Mouse (Mus musculus) limb, embryonic 12.5 days (tissue): ENCODE results near the gene Cdsn. TPM values are rescaled to one million over a fixed set of nuclear protein-coding genes. Genes with fewer than 3 reads are reported as not detected.

Experiments
- ATAC-seq: fragments of 200-750 bp; cut with Nextera tagmentation; 2 replicates; pipeline ENCODE4 v1.8.0; 2017; ENCODE audit warnings: low read depth, moderate TSS enrichment; ENCODE audit not compliant: insufficient number of reproducible peaks, insufficient read depth, low FRiP score, low TSS enrichment
- H3K27ac ChIP-seq: fragments of 300-500 bp; sonication (generic); 2 replicates; pipeline ENCODE4 v1.5.1; 2016; ENCODE audit warnings: mild to moderate bottlenecking, moderate library complexity
- H3K27me3 ChIP-seq: fragments of 300-500 bp; sonication (generic); 2 replicates; pipeline ENCODE4 v1.6.1; 2016; ENCODE audit warnings: mild to moderate bottlenecking, moderate library complexity
- H3K36me3 ChIP-seq: fragments of 300-500 bp; sonication (generic); 2 replicates; pipeline ENCODE4 v1.6.1; 2016; ENCODE audit warnings: mild to moderate bottlenecking, moderate library complexity
- H3K4me1 ChIP-seq: fragments of 300-500 bp; sonication (generic); replicated peaks from 2 replicates; pipeline ENCODE4 v1.6.1; 2016
- H3K4me2 ChIP-seq: fragments of 300-500 bp; sonication (generic); 2 replicates; pipeline ENCODE4 v1.6.1; 2016; ENCODE audit warnings: mild to moderate bottlenecking, moderate library complexity
- H3K4me3 ChIP-seq: fragments of 300-500 bp; sonication (generic); replicated peaks from 2 replicates; pipeline ENCODE4 v1.5.1; 2016; ENCODE audit warnings: mild to moderate bottlenecking
- H3K9ac ChIP-seq: fragments of 300-500 bp; sonication (generic); replicated peaks from 2 replicates; pipeline ENCODE4 v1.6.1; 2016; ENCODE audit warnings: mild to moderate bottlenecking, moderate library complexity
- H3K9me3 ChIP-seq: fragments of 300-500 bp; sonication (generic); 2 replicates; pipeline ENCODE4 v1.6.1; 2016; ENCODE audit warnings: mild to moderate bottlenecking, moderate library complexity
- WGBS: fragments of 180-500 bp; shearing (Covaris S2); methylation state at CpG from one replicate; pipeline ENCODE4 v1.1.7; 2016; 5-methylcytosine and 5-hydroxymethylcytosine counted together
- polyA plus RNA-seq: library from polyadenylated mRNA; unstranded; fragments of >200 nt; fragmentation: Nextera tagmentation; extraction: Ambion mirVana; gene quantifications from 2 replicates; pipeline ENCODE4 v1.2.1, GENCODE M21; 2016

Gene Cdsn
- polyA plus RNA-seq, 1 experiment from 2014 or later = not detected

DNA sequence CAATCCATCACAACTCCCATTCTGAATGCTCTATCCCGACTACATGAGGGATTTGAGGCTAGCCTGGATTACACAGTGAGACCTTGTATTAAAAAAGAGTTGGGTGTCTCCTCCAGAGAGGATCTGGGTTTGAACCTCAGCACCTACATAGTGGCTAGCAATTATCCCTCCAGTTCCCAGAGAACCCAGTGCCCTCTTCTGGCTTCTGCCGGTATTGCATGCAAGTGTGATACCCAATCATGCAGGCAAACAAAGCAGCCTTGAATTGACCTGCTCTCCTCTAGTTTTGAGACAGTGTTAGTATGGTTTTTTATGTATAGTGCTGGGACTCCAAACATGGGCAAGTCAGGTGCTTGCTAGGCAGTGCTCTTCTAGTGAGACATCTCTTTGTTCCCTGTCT lies 38.0 kb upstream of the Cdsn start:
- H3K9ac ChIP-seq = no peak overlapping the region
- no peak overlapping the region for H3K4me3 ChIP-seq
- peaks cover 42% of the 10 kb centered on the region for H3K4me1 ChIP-seq
- peaks cover 6% of the 10 kb centered on the region for H3K27me3 ChIP-seq
- H3K9me3 ChIP-seq = no peaks in the 10 kb centered on the region
- no peak overlapping the region for H3K27ac ChIP-seq
- H3K4me2 ChIP-seq = peak overlapping the region; percentile 69
- H3K36me3 ChIP-seq = peaks cover 26% of the 10 kb centered on the region
- WGBS = 15% methylated on average over 2 of the region's 2 CpGs
- ATAC-seq = no peak

GRCm38 (mm10) chr17:35514756-35515155 lies 37.2 kb upstream of the Cdsn start:
- ATAC-seq = no peak
- WGBS = 40% methylated on average over 6 of the region's 6 CpGs
- H3K9ac ChIP-seq = peak overlapping the region; percentile 51
- H3K27ac ChIP-seq = no peak overlapping the region
- no peaks in the 10 kb centered on the region for H3K27me3 ChIP-seq
- H3K4me1 ChIP-seq = peaks cover 35% of the 10 kb centered on the region
- peaks cover 27% of the 10 kb centered on the region for H3K36me3 ChIP-seq
- H3K9me3 ChIP-seq = no peaks in the 10 kb centered on the region
- H3K4me3 ChIP-seq = peak overlapping the region; percentile 51
- peak overlapping the region; percentile 69 for H3K4me2 ChIP-seq

GRCm38 (mm10) chr17:35515911-35516640 lies 35.9 kb upstream of the Cdsn start:
- Histone ChIP-seq H3K4me2 (peak overlapping the region; percentile 69), H3K4me3 (peak overlapping the region; percentile 51), H3K9me3 (no peaks in the 10 kb centered on the region), H3K36me3 (peaks cover 39% of the 10 kb centered on the region), H3K4me1 (peaks cover 35% of the 10 kb centered on the region), H3K9ac (peak overlapping the region; percentile 63), H3K27me3 (no peaks in the 10 kb centered on the region), H3K27ac (no peak overlapping the region)
- 6% methylated on average over 25 of the region's 25 CpGs for WGBS
- peak; percentile 24; the same call in 1 of the 2 replicates for ATAC-seq

DNA sequence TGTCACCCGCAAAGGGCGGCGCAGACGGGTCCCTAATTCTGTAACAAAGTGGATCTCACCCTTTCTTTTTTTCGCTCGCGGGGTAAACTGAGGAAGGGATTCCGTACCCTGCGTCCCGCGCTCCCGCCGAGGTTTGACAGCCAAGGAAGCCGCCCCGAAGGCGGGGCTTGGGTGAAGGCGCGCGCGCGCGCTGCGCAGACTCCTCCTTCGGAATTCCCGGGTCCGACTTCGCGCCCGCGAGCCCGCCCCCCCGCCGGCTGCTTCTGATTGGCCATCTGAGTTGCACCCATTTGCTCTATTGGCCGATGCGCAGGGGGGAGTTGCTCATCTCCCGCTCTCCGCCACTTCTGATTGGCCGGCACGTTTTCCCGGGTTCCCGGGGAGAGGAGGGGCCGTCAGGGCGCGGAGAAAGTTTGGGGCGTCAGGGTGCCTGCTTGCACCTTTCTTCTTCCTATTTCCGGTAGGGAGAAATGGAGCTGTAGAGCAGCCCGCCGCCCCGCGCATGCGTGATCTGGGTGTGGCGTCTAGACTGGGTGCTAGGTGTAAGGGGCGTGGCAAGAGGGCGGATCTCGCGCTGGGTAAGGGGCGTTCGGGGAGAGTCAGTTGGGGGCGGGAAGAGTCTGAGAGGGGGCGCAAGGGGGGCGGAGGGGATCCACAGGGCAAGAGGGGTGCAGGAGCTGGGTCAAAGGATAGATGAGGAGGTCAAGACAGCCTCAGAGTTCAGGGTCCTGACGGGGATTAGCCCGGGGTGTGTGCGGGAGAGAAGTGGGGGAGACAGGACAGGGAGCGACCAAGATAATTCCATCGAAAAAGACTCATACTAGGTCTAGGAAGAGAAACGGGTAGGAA lies 35.1 kb upstream of the Cdsn start, which contains the start of the genes Tcf19 and Cchcr1:
Gene Tcf19 (minus strand): TSS at position 173 of the 849 bp plus-strand sequence.
Gene Cchcr1 (plus strand): TSS at position 449 of the 849 bp plus-strand sequence.
- Histone ChIP-seq H3K4me1 (peaks cover 35% of the 10 kb centered on the region), H3K36me3 (peaks cover 47% of the 10 kb centered on the region), H3K4me3 (peak within 1 kb of the TSS; percentile 51), H3K9ac (peak within 1 kb of the TSS; percentile 63), H3K27me3 (no peaks in the 10 kb centered on the region), H3K27ac (peak within 1 kb of the TSS; percentile 64), H3K4me2 (peak within 1 kb of the TSS; percentile 69), H3K9me3 (no peaks in the 10 kb centered on the region)
- peak; percentile 89 for ATAC-seq
- under 1% methylated on average over 67 of the region's 67 CpGs for WGBS

- peak overlapping the region; percentile 64; the same call in 1 of the 2 replicates for H3K27ac ChIP-seq
- WGBS = 11% methylated on average over 12 of the region's 12 CpGs
- H3K9ac ChIP-seq = peak overlapping the region; percentile 61
- peaks cover 46% of the 10 kb centered on the region for H3K36me3 ChIP-seq
- peak overlapping the region; percentile 51 for H3K4me3 ChIP-seq
- no peaks in the 10 kb centered on the region for H3K9me3 ChIP-seq
- H3K4me2 ChIP-seq = peak overlapping the region; percentile 69
- peaks cover 35% of the 10 kb centered on the region for H3K4me1 ChIP-seq
- no peaks in the 10 kb centered on the region for H3K27me3 ChIP-seq
- no peak for ATAC-seq
Observed at GRCm38 (mm10) chr17:35517526-35517925, 34.4 kb upstream of the Cdsn start.

DNA sequence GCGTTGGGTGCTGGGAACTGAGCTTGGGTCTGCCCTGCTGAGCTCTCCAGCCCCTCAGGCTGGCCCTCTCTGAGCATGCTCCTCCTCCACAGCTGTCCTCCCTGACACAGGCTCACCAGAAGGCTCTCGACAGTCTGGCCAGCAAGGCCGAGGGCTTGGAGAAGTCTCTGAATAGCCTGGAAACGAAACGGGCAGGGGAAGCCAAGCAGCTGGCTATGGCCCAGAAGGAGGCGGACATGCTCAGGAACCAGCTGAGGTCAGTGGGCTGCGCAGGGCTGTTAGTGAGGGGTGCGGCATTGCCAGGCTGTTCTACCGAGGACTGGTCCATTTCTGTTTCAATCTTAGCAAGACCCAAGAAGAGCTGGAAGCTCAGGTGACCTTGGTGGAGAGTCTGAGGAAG lies 27.6 kb upstream of the Cdsn start:
- H3K9me3 ChIP-seq = no peaks in the 10 kb centered on the region
- peaks cover 86% of the 10 kb centered on the region for H3K36me3 ChIP-seq
- 86% methylated on average over 9 of the region's 9 CpGs for WGBS
- H3K9ac ChIP-seq = no peak overlapping the region
- no peak overlapping the region for H3K27ac ChIP-seq
- no peak for ATAC-seq
- H3K27me3 ChIP-seq = no peaks in the 10 kb centered on the region
- H3K4me3 ChIP-seq = no peak overlapping the region
- H3K4me2 ChIP-seq = no peak overlapping the region
- no peaks in the 10 kb centered on the region for H3K4me1 ChIP-seq

DNA sequence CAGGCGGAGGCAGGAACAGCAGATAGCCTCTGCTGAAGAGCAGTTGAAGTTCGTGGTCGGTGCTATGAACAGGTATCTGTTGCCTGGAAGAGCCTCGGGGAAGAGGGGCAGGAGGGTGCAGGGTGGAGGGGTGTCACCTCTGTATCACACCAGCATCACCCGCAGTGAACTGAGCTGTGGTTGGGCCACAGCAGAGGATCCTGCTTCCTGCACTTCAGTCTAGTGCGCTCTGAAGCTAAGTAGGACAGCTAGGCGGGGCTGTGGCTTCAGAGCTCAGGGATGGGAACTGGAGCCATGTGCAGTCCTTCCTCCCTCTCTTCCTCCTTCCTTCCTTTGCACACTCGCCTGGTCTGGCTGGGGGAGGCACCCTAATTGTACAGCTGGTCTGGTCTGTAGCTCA lies 25.3 kb upstream of the Cdsn start:
- peaks cover 86% of the 10 kb centered on the region for H3K36me3 ChIP-seq
- no peak overlapping the region for H3K9ac ChIP-seq
- ATAC-seq = no peak
- H3K4me1 ChIP-seq = no peaks in the 10 kb centered on the region
- no peak overlapping the region for H3K4me2 ChIP-seq
- H3K27me3 ChIP-seq = no peaks in the 10 kb centered on the region
- no peaks in the 10 kb centered on the region for H3K9me3 ChIP-seq
- WGBS = 79% methylated on average over 8 of the region's 8 CpGs
- H3K27ac ChIP-seq = no peak overlapping the region
- H3K4me3 ChIP-seq = no peak overlapping the region

DNA sequence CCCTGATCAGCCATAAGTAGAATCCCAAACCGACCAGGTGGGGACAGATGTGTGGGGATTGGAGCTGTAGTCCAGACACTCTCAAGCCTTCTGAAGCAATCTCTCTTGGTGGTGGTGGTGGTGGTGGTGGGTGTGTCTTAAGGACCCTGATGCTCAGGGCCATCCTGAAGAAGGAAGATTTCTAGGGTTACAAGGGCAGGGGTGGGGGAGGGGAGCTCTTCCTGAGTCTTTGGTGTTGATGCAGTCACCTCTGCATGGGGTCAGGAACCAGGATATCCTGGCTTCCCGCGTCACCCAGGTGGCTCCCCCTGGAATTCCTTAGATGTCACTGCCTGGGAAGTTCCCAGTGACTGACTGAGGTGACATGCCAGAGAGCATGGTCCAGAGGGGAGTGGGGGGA lies 19.6 kb upstream of the Cdsn start:
- 4% methylated on average over 3 of the region's 3 CpGs for WGBS
- no peaks in the 10 kb centered on the region for H3K9me3 ChIP-seq
- H3K27me3 ChIP-seq = peaks cover 6% of the 10 kb centered on the region; the same call in 1 of the 2 replicates
- ATAC-seq = no peak
- H3K9ac ChIP-seq = no peak overlapping the region
- no peak overlapping the region for H3K27ac ChIP-seq
- peaks cover 6% of the 10 kb centered on the region for H3K4me1 ChIP-seq
- peaks cover 37% of the 10 kb centered on the region for H3K36me3 ChIP-seq
- H3K4me2 ChIP-seq = no peak overlapping the region
- no peak overlapping the region for H3K4me3 ChIP-seq

- ATAC-seq = peak; percentile 17; the same call in 1 of the 2 replicates
- 24% methylated on average over 7 of the region's 7 CpGs for WGBS
- H3K4me2 ChIP-seq = no peak within 1 kb of the TSS
- peaks cover 6% of the 10 kb centered on the region for H3K4me1 ChIP-seq
- peaks cover 6% of the 10 kb centered on the region; the same call in 1 of the 2 replicates for H3K27me3 ChIP-seq
- no peak within 1 kb of the TSS for H3K27ac ChIP-seq
- H3K4me3 ChIP-seq = no peak within 1 kb of the TSS
- no peaks in the 10 kb centered on the region for H3K9me3 ChIP-seq
- H3K9ac ChIP-seq = no peak within 1 kb of the TSS
- peaks cover 33% of the 10 kb centered on the region for H3K36me3 ChIP-seq
Observed at GRCm38 (mm10) chr17:35532901-35533300, 19.0 kb upstream of the Cdsn start, which contains the start of gene Psors1c2. TSS of gene Psors1c2 (plus strand) at chr17:35533201.

GRCm38 (mm10) chr17:35534343-35534742 lies 17.6 kb upstream of the Cdsn start:
- ATAC-seq = no peak
- WGBS = 13% methylated on average over 6 of the region's 6 CpGs
- Histone ChIP-seq H3K4me3 (no peak overlapping the region), H3K27ac (no peak overlapping the region), H3K36me3 (peaks cover 18% of the 10 kb centered on the region), H3K27me3 (peaks cover 6% of the 10 kb centered on the region; the same call in 1 of the 2 replicates), H3K4me1 (peaks cover 6% of the 10 kb centered on the region), H3K9me3 (no peaks in the 10 kb centered on the region), H3K4me2 (no peak overlapping the region), H3K9ac (no peak overlapping the region)

DNA sequence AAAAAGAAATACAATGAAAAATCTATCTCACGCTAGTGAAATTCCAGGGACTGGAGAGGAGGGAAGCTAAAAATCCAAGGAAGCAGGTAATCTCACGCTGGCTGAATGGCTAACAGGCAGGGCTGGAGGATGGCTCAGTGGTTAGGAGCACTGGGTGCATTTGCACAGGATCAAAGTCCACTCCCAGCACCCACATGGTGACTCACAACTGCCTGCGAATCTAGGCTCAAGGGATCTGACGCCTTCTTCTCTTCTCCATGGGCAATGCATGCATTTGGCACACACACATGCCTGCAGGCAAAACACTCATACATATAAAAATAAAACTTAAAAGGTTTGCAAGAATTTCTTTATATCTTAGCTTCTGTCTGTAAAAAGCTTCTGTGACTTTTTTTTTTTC lies 14.5 kb upstream of the Cdsn start:
- no peaks in the 10 kb centered on the region for H3K9me3 ChIP-seq
- H3K27me3 ChIP-seq = peaks cover 6% of the 10 kb centered on the region; the same call in 1 of the 2 replicates
- H3K4me2 ChIP-seq = no peak overlapping the region
- H3K4me1 ChIP-seq = peaks cover 5% of the 10 kb centered on the region
- 80% methylated on average over 4 of the region's 4 CpGs for WGBS
- H3K36me3 ChIP-seq = no peaks in the 10 kb centered on the region
- H3K4me3 ChIP-seq = no peak overlapping the region
- no peak overlapping the region for H3K9ac ChIP-seq
- H3K27ac ChIP-seq = no peak overlapping the region
- ATAC-seq = no peak
